Mouse (Mus musculus) embryonic facial prominence, embryonic 14.5 days (tissue): ENCODE results near the gene Neu2. TPM values are rescaled to one million over a fixed set of nuclear protein-coding genes. Genes with fewer than 3 reads are reported as not detected.

Source experiments
- ATAC-seq: fragments of 200-750 bp; cut with Nextera tagmentation; 2 replicates; pipeline ENCODE4 v1.8.0; 2017; ENCODE audit warnings: low read depth, moderate number of reproducible peaks, moderate TSS enrichment
- DNase-seq: peaks from one replicate; pipeline ENCODE4 v3.0.0-alpha.2; 2015; ENCODE audit warnings: low spot score
- H3K27ac ChIP-seq: fragments of 300-500 bp; sonication (generic); replicated peaks from 2 replicates; pipeline ENCODE4 v1.5.1; 2014; ENCODE audit warnings: low read depth, mild to moderate bottlenecking, low read length, moderate library complexity
- H3K27me3 ChIP-seq: fragments of 300-500 bp; sonication (generic); replicated peaks from 2 replicates; pipeline ENCODE4 v1.6.1; 2014; ENCODE audit warnings: low read length; ENCODE audit not compliant: control insufficient read depth, insufficient read depth
- H3K36me3 ChIP-seq: fragments of 300-500 bp; sonication (generic); 2 replicates; pipeline ENCODE4 v1.6.1; 2014; ENCODE audit warnings: low read length, mixed read lengths; ENCODE audit not compliant: control insufficient read depth, insufficient read depth
- H3K4me1 ChIP-seq: fragments of 300-500 bp; sonication (generic); 2 replicates; pipeline ENCODE4 v1.6.1; 2014; ENCODE audit warnings: antibody characterized with exemption, low read length; ENCODE audit not compliant: control insufficient read depth, insufficient read depth
- H3K4me2 ChIP-seq: fragments of 300-500 bp; sonication (generic); 2 replicates; pipeline ENCODE4 v1.6.1; 2014; ENCODE audit warnings: low read depth, mild to moderate bottlenecking, low read length, moderate library complexity, mixed read lengths
- H3K4me3 ChIP-seq: fragments of 300-500 bp; sonication (generic); 2 replicates; pipeline ENCODE4 v1.5.1; 2014; ENCODE audit warnings: low read depth, mild to moderate bottlenecking, low read length
- H3K9ac ChIP-seq: fragments of 300-500 bp; sonication (generic); 2 replicates; pipeline ENCODE4 v1.6.1; 2014; ENCODE audit warnings: low read depth, mild to moderate bottlenecking, low read length, moderate library complexity, mixed read lengths
- H3K9me3 ChIP-seq: fragments of 300-500 bp; sonication (generic); 2 replicates; pipeline ENCODE4 v1.6.1; 2016; ENCODE audit warnings: low read length; ENCODE audit not compliant: control insufficient read depth
- WGBS: fragments of 180-500 bp; shearing (Covaris S2); extraction: QIAGEN DNeasy Blood & Tissue Kit; methylation state at CpG from one replicate; pipeline ENCODE4 v1.1.7; 2014; 5-methylcytosine and 5-hydroxymethylcytosine counted together
- polyA plus RNA-seq: library from polyadenylated mRNA; unstranded; fragments of >200 nt; fragmentation: Nextera tagmentation; extraction: Ambion mirVana; gene quantifications from 2 replicates; pipeline ENCODE4 v1.2.1, GENCODE M21; 2014

The Neu2 gene
- polyA plus RNA-seq, 1 experiment from 2014 or later = not detected

DNA sequence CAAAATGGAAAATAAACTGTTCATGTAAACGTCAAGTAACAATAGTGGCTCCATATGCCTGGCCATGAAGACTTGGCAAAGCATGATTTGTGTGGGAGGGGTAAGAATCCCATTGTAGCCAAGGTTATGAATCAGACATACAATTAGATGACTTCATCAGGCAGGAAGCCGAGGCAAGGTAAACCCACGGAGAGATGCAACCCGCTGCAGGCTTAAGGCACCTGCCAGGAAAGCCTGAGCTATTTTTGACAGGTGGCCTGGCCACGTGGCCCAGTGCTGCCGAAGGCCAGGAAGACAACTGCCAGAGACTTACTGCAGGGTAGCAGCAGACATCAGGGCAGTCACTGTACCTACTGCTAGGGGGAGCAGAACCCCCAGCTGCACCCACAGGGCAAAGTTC, 23.3 kb upstream of the Neu2 start:
- Histone ChIP-seq H3K9ac (no peak overlapping the region), H3K9me3 (no peaks in the 10 kb centered on the region), H3K4me1 (no peaks in the 10 kb centered on the region), H3K4me3 (no peak overlapping the region), H3K27ac (no peak overlapping the region), H3K27me3 (no peaks in the 10 kb centered on the region), H3K4me2 (no peak overlapping the region), H3K36me3 (no peaks in the 10 kb centered on the region)
- 54% methylated on average over 6 of the region's 6 CpGs for WGBS
- DNase-seq (peak; percentile 30), ATAC-seq (no peak)

DNA sequence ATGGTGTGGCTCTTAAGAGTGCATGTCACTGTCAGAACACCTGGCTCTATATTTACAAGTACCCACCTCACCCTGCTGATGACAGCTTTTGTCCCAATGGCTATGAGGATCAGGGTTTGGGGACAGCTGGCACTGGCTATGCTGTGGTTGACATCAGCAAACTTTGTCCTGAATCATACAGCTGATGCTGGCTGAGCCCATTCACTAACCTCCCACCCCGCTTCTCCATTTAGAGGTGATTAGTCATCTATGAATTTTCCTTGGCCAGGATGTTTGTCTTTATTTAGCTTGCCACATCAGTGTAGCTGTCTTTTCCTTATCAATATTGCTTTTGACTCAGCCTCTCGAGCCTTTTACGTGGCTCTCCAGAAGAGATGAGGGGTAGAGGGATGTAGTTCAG, 17.4 kb upstream of the Neu2 start:
- Histone ChIP-seq H3K4me1 (no peaks in the 10 kb centered on the region), H3K36me3 (no peaks in the 10 kb centered on the region), H3K4me2 (no peak overlapping the region), H3K27ac (no peak overlapping the region), H3K27me3 (no peaks in the 10 kb centered on the region), H3K9me3 (no peaks in the 10 kb centered on the region), H3K4me3 (no peak overlapping the region), H3K9ac (no peak overlapping the region)
- 92% methylated on average over 3 of the region's 3 CpGs for WGBS
- DNase-seq (no peak), ATAC-seq (no peak)

DNA sequence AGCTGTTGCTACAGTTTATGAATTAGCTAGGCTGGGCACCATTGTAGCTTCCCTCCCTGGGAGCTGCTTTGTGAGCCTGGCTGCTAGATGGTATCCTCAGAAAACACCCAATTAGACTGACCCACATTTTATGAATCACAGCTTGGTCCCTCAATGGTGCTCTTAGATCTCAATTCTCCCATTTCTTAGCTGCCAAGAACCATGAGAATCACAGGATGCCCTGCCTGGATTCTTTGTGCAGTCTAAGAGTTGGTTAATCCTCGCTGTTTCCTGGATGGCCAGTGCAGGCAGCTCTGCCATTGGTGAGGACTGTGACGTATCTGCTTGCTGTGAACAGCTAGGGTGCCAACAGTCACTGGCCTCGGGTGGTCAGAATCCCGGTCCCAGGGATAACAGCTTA, 16.1 kb upstream of the Neu2 start:
- Histone ChIP-seq H3K4me3 (no peak overlapping the region), H3K27ac (no peak overlapping the region), H3K4me2 (no peak overlapping the region), H3K9ac (no peak overlapping the region), H3K4me1 (no peaks in the 10 kb centered on the region), H3K9me3 (no peaks in the 10 kb centered on the region), H3K27me3 (no peaks in the 10 kb centered on the region), H3K36me3 (no peaks in the 10 kb centered on the region)
- ATAC-seq = no peak
- WGBS = 79% methylated on average over 4 of the region's 4 CpGs
- no peak for DNase-seq

DNA sequence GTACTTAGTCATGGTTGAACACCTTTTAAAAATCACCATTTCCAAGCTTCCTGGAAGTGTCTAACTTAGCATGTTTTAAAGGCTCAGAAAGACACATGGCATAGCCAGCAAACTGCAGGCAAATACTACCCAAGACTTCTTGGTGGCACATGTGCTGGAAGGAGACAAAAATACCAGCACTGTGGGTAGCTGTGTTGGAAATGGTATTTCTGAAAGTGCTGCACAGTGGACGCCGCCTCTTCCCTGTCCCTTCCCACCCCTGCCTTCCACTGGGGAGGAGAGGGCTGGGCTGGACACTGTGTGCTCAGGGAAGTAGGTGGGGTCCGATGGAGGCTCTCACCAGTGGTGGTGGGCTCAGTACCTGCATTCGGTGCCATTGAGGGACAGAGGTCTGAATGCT, 4.2 kb upstream of the Neu2 start:
- H3K27ac ChIP-seq = no peak overlapping the region
- no peak overlapping the region for H3K9ac ChIP-seq
- 86% methylated on average over 4 of the region's 4 CpGs for WGBS
- ATAC-seq = no peak
- no peak overlapping the region for H3K4me2 ChIP-seq
- no peaks in the 10 kb centered on the region for H3K36me3 ChIP-seq
- peaks cover 36% of the 10 kb centered on the region for H3K27me3 ChIP-seq
- H3K4me3 ChIP-seq = no peak overlapping the region
- no peaks in the 10 kb centered on the region for H3K9me3 ChIP-seq
- 0 out of 2 replicates have a peak, but pooled peaks cover 4% of the 10 kb centered on the region for H3K4me1 ChIP-seq
- no peak for DNase-seq

DNA sequence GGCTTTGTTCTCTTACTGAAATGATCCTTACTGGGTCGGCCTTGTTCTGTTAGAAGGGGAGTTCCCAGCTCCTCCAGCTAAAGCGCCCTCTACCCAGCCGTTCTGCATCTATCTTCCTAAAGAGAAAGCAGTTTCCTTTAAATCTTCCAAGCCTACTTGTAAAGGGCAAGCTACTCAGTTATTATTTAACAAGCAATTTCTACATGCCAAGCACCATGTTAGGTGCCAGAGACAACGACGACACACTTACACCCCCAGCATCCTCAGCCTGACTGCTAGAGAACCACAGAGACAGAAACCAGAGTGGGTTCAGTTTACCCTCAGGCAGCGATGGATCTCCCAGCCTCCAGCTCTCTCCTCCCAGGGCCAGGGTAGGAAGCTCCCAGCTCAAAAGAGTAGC, 1.8 kb upstream of the Neu2 start:
- Histone ChIP-seq H3K27ac (no peak overlapping the region), H3K4me3 (no peak overlapping the region), H3K4me2 (no peak overlapping the region), H3K36me3 (no peaks in the 10 kb centered on the region), H3K9ac (no peak overlapping the region), H3K9me3 (no peaks in the 10 kb centered on the region), H3K27me3 (peaks cover 44% of the 10 kb centered on the region), H3K4me1 (0 out of 2 replicates have a peak, but pooled peaks cover 4% of the 10 kb centered on the region)
- ATAC-seq (no peak), DNase-seq (no peak)
- WGBS = 51% methylated on average over 6 of the region's 6 CpGs

DNA sequence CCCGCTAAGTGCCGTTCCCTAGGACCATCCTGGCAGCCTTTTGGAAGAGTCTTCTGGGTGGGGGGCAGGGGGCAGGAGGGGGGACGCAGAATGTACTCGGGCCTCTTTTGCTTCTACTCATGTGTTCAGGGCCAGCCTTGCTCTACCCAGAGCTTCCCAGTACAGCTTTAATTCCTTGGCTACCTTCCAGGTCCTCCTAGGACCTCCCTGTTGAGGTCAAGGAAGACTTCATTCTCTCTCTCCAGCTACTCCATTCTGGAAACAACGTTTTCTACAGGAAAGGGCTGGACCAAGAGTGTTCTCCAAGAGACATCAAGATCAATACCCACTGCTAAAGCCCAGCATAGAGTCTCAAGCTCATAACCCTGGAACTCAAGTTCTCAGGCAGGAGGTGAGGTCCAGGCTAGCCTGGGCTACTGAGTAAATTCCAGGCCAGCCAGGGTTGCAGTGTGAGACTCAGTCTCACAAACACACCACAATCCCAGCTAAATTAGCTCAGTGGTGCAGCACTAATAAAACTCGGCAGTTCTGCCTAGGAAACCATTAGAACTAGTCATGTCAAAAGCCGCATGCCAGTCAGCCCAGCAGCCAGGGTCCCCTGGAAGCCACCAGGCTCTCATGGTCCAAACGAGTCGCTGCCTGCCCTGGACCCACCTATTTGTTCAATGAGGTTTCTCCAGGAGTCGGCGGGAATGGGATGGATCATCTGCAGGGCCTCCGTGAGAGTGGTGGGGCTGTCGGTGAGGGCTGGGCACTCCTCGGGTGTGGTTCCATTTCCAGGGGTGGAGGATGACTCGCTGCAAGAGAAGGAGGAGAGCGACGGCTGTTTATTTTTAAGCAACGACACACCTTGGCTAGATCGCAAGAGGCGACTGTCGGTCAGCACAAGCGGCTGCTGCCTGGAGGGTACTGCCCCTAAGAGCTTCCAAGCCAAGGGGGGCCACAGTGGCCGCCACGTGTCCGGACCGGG, 813 bp upstream of the Neu2 start:
- peak overlapping the region; percentile 100 for H3K4me2 ChIP-seq
- 16% methylated on average over 26 of the region's 26 CpGs for WGBS
- H3K36me3 ChIP-seq = no peaks in the 10 kb centered on the region
- H3K27me3 ChIP-seq = peaks cover 44% of the 10 kb centered on the region
- H3K4me1 ChIP-seq = 0 out of 2 replicates have a peak, but pooled peaks cover 4% of the 10 kb centered on the region
- H3K27ac ChIP-seq = no peak overlapping the region
- no peaks in the 10 kb centered on the region for H3K9me3 ChIP-seq
- H3K4me3 ChIP-seq = peak overlapping the region; percentile 65
- DNase-seq (no peak), ATAC-seq (no peak)
- H3K9ac ChIP-seq = peak overlapping the region; percentile 65; the same call in 1 of the 2 replicates

DNA sequence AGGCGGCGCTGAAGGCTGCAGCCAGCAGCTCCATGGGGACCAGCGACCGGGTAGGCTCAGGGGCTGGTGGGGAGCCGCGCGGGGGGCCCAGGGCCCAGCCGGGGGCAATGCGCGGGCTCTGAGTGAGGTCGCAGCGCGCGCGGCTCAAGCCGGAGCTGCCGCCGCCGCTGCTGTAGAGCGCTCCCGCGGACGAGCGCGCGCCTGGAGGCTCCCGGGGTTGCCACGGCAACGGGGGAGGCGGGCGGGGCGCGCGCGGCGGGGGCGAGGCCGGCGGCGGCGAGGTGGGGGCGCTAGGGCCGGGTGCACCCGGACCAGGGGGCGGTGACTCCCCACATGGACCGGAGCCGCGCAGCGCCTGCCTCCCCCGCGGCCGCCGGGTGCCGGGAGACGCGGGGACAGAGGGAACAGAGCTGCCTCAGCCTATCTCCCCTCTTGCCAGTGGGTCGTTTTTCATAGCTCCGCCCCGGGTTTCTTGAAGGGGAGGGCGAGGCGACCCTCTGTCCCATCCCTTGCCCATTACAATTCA, 540 bp downstream of the Neu2 start:
- H3K4me3 ChIP-seq = peak overlapping the region; percentile 65
- peaks cover 44% of the 10 kb centered on the region for H3K27me3 ChIP-seq
- peak overlapping the region; percentile 65 for H3K9ac ChIP-seq
- no peaks in the 10 kb centered on the region for H3K36me3 ChIP-seq
- DNase-seq (peak; percentile 65), ATAC-seq (peak; percentile 88)
- 0% methylated on average over 16 of the region's 61 CpGs for WGBS
- H3K4me2 ChIP-seq = peak overlapping the region; percentile 100
- no peak overlapping the region for H3K27ac ChIP-seq
- H3K4me1 ChIP-seq = 0 out of 2 replicates have a peak, but pooled peaks cover 4% of the 10 kb centered on the region
- no peaks in the 10 kb centered on the region for H3K9me3 ChIP-seq

DNA sequence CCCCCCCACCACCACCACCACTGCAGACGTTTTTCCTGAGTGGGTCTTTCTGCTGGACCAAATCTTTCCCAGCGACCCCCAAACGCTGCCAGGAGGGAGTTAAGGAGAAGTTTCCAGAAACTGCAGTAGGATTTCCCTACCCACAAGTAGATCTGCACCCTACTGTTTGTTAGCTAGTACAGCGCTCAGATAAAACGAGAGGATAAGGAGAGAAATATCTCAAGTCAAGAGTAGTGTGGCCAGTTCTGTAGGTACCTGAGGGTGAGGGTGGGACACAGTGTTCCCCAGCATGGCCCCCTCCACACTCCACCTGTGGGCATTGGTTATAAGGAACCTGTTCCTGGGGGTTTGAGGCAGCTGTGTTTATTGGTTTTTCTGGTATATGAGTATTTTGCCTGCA, 1.2 kb downstream of the Neu2 start:
- ATAC-seq (no peak), DNase-seq (no peak)
- Histone ChIP-seq H3K4me2 (peak overlapping the region; percentile 100), H3K27ac (no peak overlapping the region), H3K4me1 (0 out of 2 replicates have a peak, but pooled peaks cover 4% of the 10 kb centered on the region), H3K27me3 (peaks cover 44% of the 10 kb centered on the region), H3K4me3 (peak overlapping the region; percentile 65; the same call in 1 of the 2 replicates), H3K36me3 (no peaks in the 10 kb centered on the region), H3K9me3 (no peaks in the 10 kb centered on the region), H3K9ac (no peak overlapping the region)
- WGBS = 25% methylated on average over 5 of the region's 5 CpGs
